Mouse (Mus musculus) megakaryocyte, embryonic 14.5 days (primary cell): ENCODE data around the gene Npr2.

Experiments used
- FLI1 ChIP-seq: IDR thresholded peaks from 2 replicates; pipeline ENCODE4 v1.6.1; 2012; ENCODE audit warnings: low read length, inconsistent platforms, mixed read lengths
- GATA1 ChIP-seq: IDR thresholded peaks from 3 replicates; pipeline ENCODE4 v1.6.1; 2012; ENCODE audit warnings: mixed read lengths, low read length, inconsistent platforms, borderline replicate concordance

GRCm38 (mm10) chr4:43640076-43640475 lies 8.3 kb downstream of the Npr2 start:
- no peak for TF ChIP-seq GATA1
- no peak for TF ChIP-seq FLI1
